Mouse (Mus musculus) kidney, adult 2 months (tissue): ENCODE results near the gene Sash3.

Experiments used
- CTCF ChIP-seq: fragments of 200-500 bp; conservative IDR thresholded peaks from 2 replicates; pipeline ENCODE4 v1.5.1; 2011; ENCODE audit warnings: low read depth, mild to moderate bottlenecking, control low read depth, low read length, moderate library complexity, mixed read lengths; ENCODE audit not compliant: insufficient read depth, insufficient read length
- POLR2A ChIP-seq: fragments of 200-500 bp; IDR thresholded peaks from one replicate; pipeline ENCODE4 v1.6.1; 2011; ENCODE audit warnings: low read depth, low read length, control low read depth

- TF ChIP-seq POLR2A (no peak), CTCF (no peak)
These were observed 47.6 kb upstream of the Sash3 start for GRCm38 (mm10) chrX:48098470-48099129.
